Mouse (Mus musculus): Measurements from ENCODE around the gene Il31ra. TPM values are rescaled to one million over a fixed set of nuclear protein-coding genes. Genes with fewer than 3 reads are reported as not detected.

Gene Il31ra
- polyA plus RNA-seq, 1 experiment from 2014 or later: 0.22 TPM

DNA sequence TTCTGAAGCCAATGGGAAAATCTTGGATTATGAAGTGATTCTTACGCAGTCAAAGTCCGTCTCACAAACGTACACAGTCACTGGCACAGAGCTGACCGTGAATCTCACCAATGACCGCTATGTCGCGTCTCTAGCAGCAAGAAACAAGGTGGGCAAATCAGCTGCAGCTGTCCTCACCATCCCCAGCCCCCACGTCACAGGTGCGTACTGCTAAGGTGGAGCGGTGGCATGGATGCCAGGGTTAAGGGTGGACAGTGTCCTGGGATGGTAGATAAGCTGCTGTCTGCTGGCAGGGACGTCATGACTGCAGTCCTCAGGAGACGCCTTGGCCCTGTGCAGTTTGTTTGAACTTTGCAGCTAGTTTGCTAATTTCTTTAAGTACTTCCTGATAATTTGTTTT is 99.6 kb downstream of the Il31ra start:
- no peak for ATAC-seq (ENCODE audit: insufficient number of reproducible peaks, insufficient read depth, low FRiP score, low read depth)
- WGBS: 89% methylated on average over 12 of the region's 12 CpGs
- no peak overlapping the region for H3K4me3 ChIP-seq (ENCODE audit: low read depth, low read length)

DNA sequence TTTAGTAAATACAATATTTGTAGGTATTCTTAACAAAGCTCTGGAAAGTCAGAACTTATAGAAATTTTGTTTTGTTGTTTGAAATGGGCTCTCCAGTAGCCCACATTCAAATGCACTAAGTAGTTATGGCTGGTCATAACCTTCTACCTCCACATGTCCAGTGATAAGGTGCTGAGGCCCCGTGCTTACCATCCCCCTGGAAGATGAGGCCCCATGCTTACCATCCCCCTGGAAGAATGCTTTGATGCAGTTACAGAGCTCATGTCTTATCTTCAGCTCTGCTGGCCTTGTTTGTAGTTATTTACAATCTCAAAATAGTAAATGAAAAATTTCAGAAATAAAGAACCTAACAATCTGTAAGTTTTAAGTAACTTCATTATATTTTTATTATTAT is 101.9 kb downstream of the Il31ra start:
- Histone ChIP-seq H3K4me2 (replicated peaks; ENCODE audit: low read depth, low read length) (no peak overlapping the region), H3K27ac (ENCODE audit: low read length) (no peak overlapping the region), H3K9me3 (ENCODE audit: control insufficient read depth, low read depth, low read length) (no peaks in the 10 kb centered on the region), H3K4me1 (ENCODE audit: control insufficient read depth, insufficient read depth, low read length) (no peaks in the 10 kb centered on the region), H3K36me3 (ENCODE audit: control insufficient read depth, insufficient read depth, low read length) (peaks cover 38% of the 10 kb centered on the region), H3K27me3 (ENCODE audit: control insufficient read depth, insufficient read depth, low read length) (no peaks in the 10 kb centered on the region), H3K9ac (replicated peaks; ENCODE audit: low read depth, low read length) (no peak overlapping the region), H3K4me3 (ENCODE audit: low read depth, low read length) (no peak overlapping the region)
- ATAC-seq (ENCODE audit: insufficient number of reproducible peaks, insufficient read depth, low FRiP score, low read depth): no peak
- 74% methylated on average over 1 of the region's 1 CpGs for WGBS

More for the DNA sequence above, 99.6 kb downstream of the Il31ra start:
- Histone ChIP-seq H3K27ac (ENCODE audit: low read length) (no peak overlapping the region), H3K4me2 (replicated peaks; ENCODE audit: low read depth, low read length) (no peak overlapping the region), H3K9ac (replicated peaks; ENCODE audit: low read depth, low read length) (no peak overlapping the region), H3K9me3 (ENCODE audit: control insufficient read depth, low read depth, low read length) (no peaks in the 10 kb centered on the region), H3K36me3 (ENCODE audit: control insufficient read depth, insufficient read depth, low read length) (peaks cover 48% of the 10 kb centered on the region), H3K27me3 (ENCODE audit: control insufficient read depth, insufficient read depth, low read length) (no peaks in the 10 kb centered on the region), H3K4me1 (ENCODE audit: control insufficient read depth, insufficient read depth, low read length) (no peaks in the 10 kb centered on the region)

DNA sequence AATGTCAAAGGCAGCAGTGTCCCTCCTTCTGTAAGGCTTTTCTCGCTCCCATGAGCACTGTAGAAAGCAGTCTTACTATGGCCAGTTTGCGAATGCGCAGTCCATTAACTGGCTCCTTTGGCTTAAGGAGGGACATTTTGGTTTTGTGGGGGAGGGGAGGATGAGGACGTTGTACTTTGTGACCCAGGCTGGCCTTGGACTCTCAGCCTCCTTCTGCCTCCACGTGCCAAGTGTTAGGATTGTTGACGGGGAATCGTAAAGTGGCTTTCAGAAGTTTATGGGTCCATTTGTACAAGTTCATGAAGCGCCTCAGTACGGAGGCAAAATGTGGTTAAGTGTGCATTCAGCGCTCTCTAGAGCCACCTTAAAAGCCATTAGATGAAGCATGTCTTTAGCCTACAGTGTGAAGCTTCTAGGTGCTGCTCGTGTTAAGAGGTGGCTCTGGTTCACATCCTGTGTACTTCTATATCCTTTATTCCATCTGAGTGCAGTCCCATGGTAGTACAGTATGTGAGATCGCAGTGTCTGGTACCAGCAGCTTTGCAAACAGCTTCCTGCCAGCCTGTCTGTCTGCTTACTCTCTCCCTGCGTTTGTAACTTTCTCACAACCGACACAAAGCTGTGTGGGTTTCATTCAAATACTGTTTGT is 102.4 kb downstream of the Il31ra start:
- Histone ChIP-seq H3K27ac (ENCODE audit: low read length) (no peak overlapping the region), H3K36me3 (ENCODE audit: control insufficient read depth, insufficient read depth, low read length) (peaks cover 33% of the 10 kb centered on the region), H3K4me1 (ENCODE audit: control insufficient read depth, insufficient read depth, low read length) (no peaks in the 10 kb centered on the region), H3K27me3 (ENCODE audit: control insufficient read depth, insufficient read depth, low read length) (no peaks in the 10 kb centered on the region), H3K4me2 (replicated peaks; ENCODE audit: low read depth, low read length) (no peak overlapping the region), H3K4me3 (ENCODE audit: low read depth, low read length) (no peak overlapping the region), H3K9ac (replicated peaks; ENCODE audit: low read depth, low read length) (no peak overlapping the region), H3K9me3 (ENCODE audit: control insufficient read depth, low read depth, low read length) (no peaks in the 10 kb centered on the region)
- no peak for ATAC-seq (ENCODE audit: insufficient number of reproducible peaks, insufficient read depth, low FRiP score, low read depth)
- WGBS: 86% methylated on average over 14 of the region's 14 CpGs

DNA sequence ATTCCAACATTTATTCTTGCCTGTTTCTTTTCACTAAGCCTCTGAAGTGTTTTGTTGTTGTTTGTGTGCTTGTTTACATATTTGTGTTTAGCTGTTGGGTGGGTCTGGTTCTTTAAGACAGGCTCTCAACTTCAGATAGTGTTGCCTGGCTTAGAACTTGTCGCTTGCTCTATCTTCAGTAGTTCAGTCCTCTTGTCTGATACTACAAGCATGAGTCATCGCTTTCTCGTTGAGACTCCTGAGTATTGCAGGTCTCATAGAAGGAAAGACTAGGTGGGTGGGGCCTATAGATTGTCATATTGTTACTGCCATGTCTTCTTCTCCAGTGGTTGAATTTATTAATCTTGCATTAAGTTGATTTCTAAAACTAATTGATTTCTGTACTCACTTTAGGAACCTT is 104.1 kb downstream of the Il31ra start:
- H3K9me3 ChIP-seq (ENCODE audit: control insufficient read depth, low read depth, low read length): no peaks in the 10 kb centered on the region
- 93% methylated on average over 3 of the region's 3 CpGs for whole genome bisulfite sequencing
- H3K4me3 ChIP-seq (ENCODE audit: low read depth, low read length): no peak overlapping the region
- peaks cover 39% of the 10 kb centered on the region for H3K36me3 ChIP-seq (ENCODE audit: control insufficient read depth, insufficient read depth, low read length)
- no peak overlapping the region for H3K27ac ChIP-seq (ENCODE audit: low read length)
- H3K4me2 ChIP-seq (replicated peaks; ENCODE audit: low read depth, low read length): no peak overlapping the region
- no peaks in the 10 kb centered on the region for H3K27me3 ChIP-seq (ENCODE audit: control insufficient read depth, insufficient read depth, low read length)
- no peak for ATAC-seq (ENCODE audit: insufficient number of reproducible peaks, insufficient read depth, low FRiP score, low read depth)
- no peak overlapping the region for H3K9ac ChIP-seq (replicated peaks; ENCODE audit: low read depth, low read length)
- H3K4me1 ChIP-seq (ENCODE audit: control insufficient read depth, insufficient read depth, low read length): no peaks in the 10 kb centered on the region

DNA sequence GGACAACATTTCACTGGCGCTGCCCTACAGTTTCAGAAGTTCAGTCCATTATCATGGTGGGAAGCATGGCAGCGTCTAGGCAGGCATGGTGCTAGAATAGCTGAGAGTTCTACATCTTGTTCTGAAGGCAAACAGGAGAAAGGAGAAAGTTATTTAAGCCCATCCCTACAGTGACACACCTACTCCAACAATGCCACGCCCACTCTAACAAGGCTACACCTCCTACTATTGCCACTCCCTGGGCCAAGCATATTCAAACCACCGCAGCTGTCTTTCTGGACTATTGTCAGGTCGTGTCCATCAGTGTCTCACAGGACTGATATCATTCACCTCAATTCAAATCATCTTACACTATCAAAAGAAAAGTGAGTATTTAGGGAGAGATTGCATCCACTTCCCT is 107.5 kb downstream of the Il31ra start:
- Histone ChIP-seq H3K4me1 (ENCODE audit: control insufficient read depth, insufficient read depth, low read length) (no peaks in the 10 kb centered on the region), H3K4me2 (replicated peaks; ENCODE audit: low read depth, low read length) (no peak overlapping the region), H3K27me3 (ENCODE audit: control insufficient read depth, insufficient read depth, low read length) (no peaks in the 10 kb centered on the region), H3K4me3 (ENCODE audit: low read depth, low read length) (no peak overlapping the region), H3K36me3 (ENCODE audit: control insufficient read depth, insufficient read depth, low read length) (peaks cover 60% of the 10 kb centered on the region), H3K9me3 (ENCODE audit: control insufficient read depth, low read depth, low read length) (no peaks in the 10 kb centered on the region), H3K9ac (replicated peaks; ENCODE audit: low read depth, low read length) (no peak overlapping the region), H3K27ac (ENCODE audit: low read length) (no peak overlapping the region)
- ATAC-seq (ENCODE audit: insufficient number of reproducible peaks, insufficient read depth, low FRiP score, low read depth): no peak
- WGBS: 92% methylated on average over 5 of the region's 5 CpGs

DNA sequence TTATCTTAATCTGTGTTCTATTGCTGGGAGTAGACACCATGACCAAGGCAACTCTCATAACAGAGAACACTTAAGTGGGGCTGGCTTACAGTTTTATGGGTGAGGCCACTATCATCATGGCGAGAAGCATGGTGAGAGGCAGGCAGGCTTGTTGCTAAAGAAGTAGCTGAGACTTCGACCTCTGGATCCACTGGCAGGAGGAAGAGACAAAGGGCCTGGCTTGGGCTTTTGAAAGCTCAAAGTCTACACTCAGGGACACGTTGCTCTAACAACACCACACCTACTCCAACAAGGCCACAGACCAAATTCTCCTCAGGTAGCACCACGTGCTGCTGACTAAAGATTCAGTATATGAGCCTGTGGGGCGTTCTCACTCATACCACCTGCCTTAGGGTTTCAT is 107.9 kb downstream of the Il31ra start:
- Histone ChIP-seq H3K27ac (ENCODE audit: low read length) (no peak overlapping the region), H3K4me1 (ENCODE audit: control insufficient read depth, insufficient read depth, low read length) (no peaks in the 10 kb centered on the region), H3K9ac (replicated peaks; ENCODE audit: low read depth, low read length) (no peak overlapping the region), H3K27me3 (ENCODE audit: control insufficient read depth, insufficient read depth, low read length) (no peaks in the 10 kb centered on the region), H3K9me3 (ENCODE audit: control insufficient read depth, low read depth, low read length) (no peaks in the 10 kb centered on the region), H3K4me2 (replicated peaks; ENCODE audit: low read depth, low read length) (no peak overlapping the region), H3K36me3 (ENCODE audit: control insufficient read depth, insufficient read depth, low read length) (peaks cover 61% of the 10 kb centered on the region), H3K4me3 (ENCODE audit: low read depth, low read length) (no peak overlapping the region)
- ATAC-seq (ENCODE audit: insufficient number of reproducible peaks, insufficient read depth, low FRiP score, low read depth): no peak
- WGBS: 95% methylated on average over 5 of the region's 5 CpGs

DNA sequence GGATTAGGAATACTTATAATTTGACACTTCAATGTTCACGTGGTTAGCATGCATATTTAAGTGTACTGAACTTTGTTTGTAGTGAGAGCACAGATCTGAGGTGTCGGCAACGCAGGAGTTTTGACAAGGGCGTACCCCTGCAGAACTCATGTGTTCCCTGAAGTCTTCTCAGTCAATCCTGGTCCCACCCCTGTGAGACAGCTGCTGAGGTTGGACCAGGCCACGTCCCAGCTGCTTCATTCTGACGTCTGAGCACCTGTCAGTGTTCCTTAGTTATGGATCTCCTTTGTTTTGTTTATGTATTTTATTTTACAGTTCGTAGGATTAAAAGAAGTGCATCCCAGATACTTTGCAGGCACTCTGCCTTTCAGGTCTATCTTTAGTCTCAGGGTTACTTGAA is 111.1 kb downstream of the Il31ra start:
- H3K4me3 ChIP-seq (ENCODE audit: low read depth, low read length): no peak overlapping the region
- ATAC-seq (ENCODE audit: insufficient number of reproducible peaks, insufficient read depth, low FRiP score, low read depth): no peak
- no peak overlapping the region for H3K9ac ChIP-seq (replicated peaks; ENCODE audit: low read depth, low read length)
- H3K27ac ChIP-seq (ENCODE audit: low read length): no peak overlapping the region
- H3K36me3 ChIP-seq (ENCODE audit: control insufficient read depth, insufficient read depth, low read length): peaks cover 55% of the 10 kb centered on the region
- 77% methylated on average over 7 of the region's 7 CpGs for WGBS
- no peaks in the 10 kb centered on the region for H3K27me3 ChIP-seq (ENCODE audit: control insufficient read depth, insufficient read depth, low read length)
- no peaks in the 10 kb centered on the region for H3K4me1 ChIP-seq (ENCODE audit: control insufficient read depth, insufficient read depth, low read length)
- H3K9me3 ChIP-seq (ENCODE audit: control insufficient read depth, low read depth, low read length): no peaks in the 10 kb centered on the region
- H3K4me2 ChIP-seq (replicated peaks; ENCODE audit: low read depth, low read length): no peak overlapping the region

DNA sequence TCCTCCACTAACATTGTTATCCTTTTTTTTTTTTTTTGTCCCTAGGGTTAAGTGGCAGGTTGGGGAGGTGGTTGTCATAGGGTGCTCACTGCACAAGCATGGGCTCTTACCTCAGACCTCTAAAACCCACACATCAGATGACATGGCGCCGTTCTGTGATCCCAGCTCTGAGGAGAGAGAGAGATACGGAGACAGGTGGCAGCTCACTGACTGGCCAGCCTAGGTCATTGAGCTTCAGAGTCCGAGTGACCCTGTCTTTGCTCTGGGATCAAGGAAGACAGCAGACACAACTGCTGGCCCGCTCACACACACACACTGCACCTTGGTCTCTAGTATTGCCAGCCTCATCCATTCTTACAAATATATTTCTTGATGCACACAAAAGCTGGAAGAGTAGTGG is 111.6 kb downstream of the Il31ra start:
- WGBS: 84% methylated on average over 5 of the region's 5 CpGs
- no peak overlapping the region for H3K9ac ChIP-seq (replicated peaks; ENCODE audit: low read depth, low read length)

DNA sequence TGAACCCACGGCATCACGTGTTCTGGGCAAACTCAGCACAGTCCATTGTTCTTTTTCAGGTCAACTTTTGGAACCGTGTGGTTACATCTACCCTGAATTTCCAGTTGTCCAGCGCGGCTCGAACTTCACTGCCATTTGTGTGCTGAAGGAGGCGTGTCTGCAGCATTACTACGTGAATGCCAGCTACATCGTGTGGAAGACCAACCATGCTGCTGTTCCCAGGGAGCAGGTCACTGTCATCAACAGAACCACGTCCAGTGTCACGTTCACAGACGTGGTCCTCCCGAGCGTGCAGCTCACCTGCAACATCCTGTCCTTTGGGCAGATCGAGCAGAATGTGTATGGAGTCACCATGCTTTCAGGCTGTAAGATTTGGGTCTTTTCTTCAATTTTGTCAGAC is 114.2 kb downstream of the Il31ra start:
- H3K36me3 ChIP-seq (ENCODE audit: control insufficient read depth, insufficient read depth, low read length): peaks cover 50% of the 10 kb centered on the region
- H3K27me3 ChIP-seq (ENCODE audit: control insufficient read depth, insufficient read depth, low read length): no peaks in the 10 kb centered on the region
- no peak overlapping the region for H3K4me3 ChIP-seq (ENCODE audit: low read depth, low read length)
- no peak overlapping the region for H3K27ac ChIP-seq (ENCODE audit: low read length)
- H3K4me2 ChIP-seq (replicated peaks; ENCODE audit: low read depth, low read length): no peak overlapping the region
- ATAC-seq (ENCODE audit: insufficient number of reproducible peaks, insufficient read depth, low FRiP score, low read depth): no peak
- H3K9ac ChIP-seq (replicated peaks; ENCODE audit: low read depth, low read length): no peak overlapping the region
- no peaks in the 10 kb centered on the region for H3K4me1 ChIP-seq (ENCODE audit: control insufficient read depth, insufficient read depth, low read length)
- H3K9me3 ChIP-seq (ENCODE audit: control insufficient read depth, low read depth, low read length): no peaks in the 10 kb centered on the region
- WGBS: 87% methylated on average over 15 of the region's 15 CpGs

More for the DNA sequence above, 111.6 kb downstream of the Il31ra start:
- H3K9me3 ChIP-seq (ENCODE audit: control insufficient read depth, low read depth, low read length): no peaks in the 10 kb centered on the region
- no peak overlapping the region for H3K4me2 ChIP-seq (replicated peaks; ENCODE audit: low read depth, low read length)
- no peak overlapping the region for H3K4me3 ChIP-seq (ENCODE audit: low read depth, low read length)
- no peaks in the 10 kb centered on the region for H3K4me1 ChIP-seq (ENCODE audit: control insufficient read depth, insufficient read depth, low read length)
- H3K27me3 ChIP-seq (ENCODE audit: control insufficient read depth, insufficient read depth, low read length): no peaks in the 10 kb centered on the region
- no peak for ATAC-seq (ENCODE audit: insufficient number of reproducible peaks, insufficient read depth, low FRiP score, low read depth)
- H3K36me3 ChIP-seq (ENCODE audit: control insufficient read depth, insufficient read depth, low read length): peaks cover 55% of the 10 kb centered on the region
- H3K27ac ChIP-seq (ENCODE audit: low read length): no peak overlapping the region

Measured in stomach, embryonic 14.5 days (tissue).